Mouse (Mus musculus): Measurements from ENCODE around the gene Bax. TPM values are rescaled to one million over a fixed set of nuclear protein-coding genes. Genes with fewer than 3 reads are reported as not detected.

The Bax gene
- total and polyA plus RNA-seq, 3 experiments: 105 to 778 (median 205) TPM

- Histone ChIP-seq H3K79me2 (ENCODE audit: control insufficient read depth, insufficient read depth, low read length, poor library complexity) (no peaks in the 10 kb centered on the region), H3K4me3 (ENCODE audit: control insufficient read depth in 1 of 2, insufficient read depth in 1 of 2, low read depth in 2 of 2, low read length in 2 of 2) (no peak overlapping the region), H3K27ac (ENCODE audit: control insufficient read depth, low read depth, low read length) (no peak overlapping the region), H3K9ac (ENCODE audit: control insufficient read depth, low read depth, low read length, poor library complexity, severe bottlenecking) (no peak overlapping the region), H3K27me3 (ENCODE audit: control insufficient read depth in 1 of 2, insufficient read depth in 2 of 2, low read length in 2 of 2) (no peaks in the 10 kb centered on the region), H3K9me3 (replicated peaks; ENCODE audit: insufficient read depth, low read length) (no peaks in the 10 kb centered on the region), H3K4me1 (ENCODE audit: control insufficient read depth in 1 of 2, insufficient read depth in 2 of 2, low read length in 2 of 2) (no peaks in the 10 kb centered on the region), H3K36me3 (ENCODE audit: control insufficient read depth in 1 of 2, insufficient read depth in 2 of 2, low read length in 2 of 2) (no peaks in the 10 kb centered on the region; a peak in 1 of 4 replicates)
- TF ChIP-seq ETS1 (IDR thresholded peaks at IDR 0.05; ENCODE audit: low read depth, low read length) (no peak), ZC3H11A (IDR thresholded peaks at IDR 0.05; ENCODE audit: low read depth, low read length) (no peak), CHD1 (IDR thresholded peaks at IDR 0.05; ENCODE audit: low read depth, low read length) (no peak), USF1 (IDR thresholded peaks at IDR 0.05; ENCODE audit: low read depth, low read length) (no peak), CHD2 (IDR thresholded peaks at IDR 0.05; ENCODE audit: low read length) (no peak), SIN3A (IDR thresholded peaks at IDR 0.05; ENCODE audit: low read length) (no peak), ZMIZ1 (IDR thresholded peaks at IDR 0.05; ENCODE audit: low read depth, low read length) (no peak), RCOR1 (IDR thresholded peaks at IDR 0.05; ENCODE audit: low read depth, low read length) (no peak), GATA1 (IDR thresholded peaks at IDR 0.05; ENCODE audit: low read depth, low read length) (no peak), USF2 (IDR thresholded peaks at IDR 0.05; ENCODE audit: borderline replicate concordance in 1 of 2, insufficient read depth in 1 of 2, low read depth in 1 of 2, low read length in 2 of 2) (no peak), NRF1 (IDR thresholded peaks at IDR 0.05; ENCODE audit: insufficient read depth, low read depth, low read length, poor library complexity, severe bottlenecking) (no peak), ZKSCAN1 (IDR thresholded peaks at IDR 0.05; ENCODE audit: low read depth, low read length) (no peak), JUND (IDR thresholded peaks at IDR 0.05; ENCODE audit: low read depth, low read length) (no peak), POLR2AphosphoS2 (IDR thresholded peaks at IDR 0.05; ENCODE audit: low read length) (no peak), TCF12 (IDR thresholded peaks at IDR 0.05; ENCODE audit: low read depth, low read length) (no peak), KAT2A (conservative IDR thresholded peaks at IDR 0.05; ENCODE audit: low read depth, low read length) (no peak), POLR2AphosphoS5 (IDR thresholded peaks at IDR 0.05; ENCODE audit: borderline replicate concordance, low read depth, low read length) (no peak)
- DNase-seq (ENCODE audit: low read depth, low spot score): peak; percentile 27
Observed at GRCm38 (mm10) chr7:45419859-45420614, 46.7 kb downstream of the Bax start.

- Histone ChIP-seq H3K36me3 (ENCODE audit: control insufficient read depth in 1 of 2, insufficient read depth in 2 of 2, low read length in 2 of 2) (no peaks in the 10 kb centered on the region; a peak in 2 of 4 replicates), H3K27ac (ENCODE audit: control insufficient read depth, low read depth, low read length) (no peak overlapping the region), H3K79me2 (ENCODE audit: control insufficient read depth, insufficient read depth, low read length, poor library complexity) (no peaks in the 10 kb centered on the region; the same call in 1 of the 2 replicates), H3K27me3 (ENCODE audit: control insufficient read depth in 1 of 2, insufficient read depth in 2 of 2, low read length in 2 of 2) (no peaks in the 10 kb centered on the region), H3K9ac (ENCODE audit: control insufficient read depth, low read depth, low read length, poor library complexity, severe bottlenecking) (no peak overlapping the region), H3K4me3 (ENCODE audit: control insufficient read depth in 1 of 2, insufficient read depth in 1 of 2, low read depth in 2 of 2, low read length in 2 of 2) (no peak overlapping the region), H3K4me1 (ENCODE audit: control insufficient read depth in 1 of 2, insufficient read depth in 2 of 2, low read length in 2 of 2) (peaks cover 5 to 6% of the 10 kb centered on the region in 2 experiments; a peak in 2 of 4 replicates), H3K9me3 (replicated peaks; ENCODE audit: insufficient read depth, low read length) (no peaks in the 10 kb centered on the region)
- no peak for TF ChIP-seq RCOR1 (IDR thresholded peaks at IDR 0.05; ENCODE audit: low read depth, low read length)
- TF ChIP-seq POLR2AphosphoS2 (IDR thresholded peaks at IDR 0.05; ENCODE audit: low read length): no peak
- no peak for TF ChIP-seq POLR2AphosphoS5 (IDR thresholded peaks at IDR 0.05; ENCODE audit: borderline replicate concordance, low read depth, low read length)
- TF ChIP-seq MAFK (IDR thresholded peaks at IDR 0.05; ENCODE audit: borderline replicate concordance, low read depth, low read length): no peak
- TF ChIP-seq ZNF384 (IDR thresholded peaks at IDR 0.05; ENCODE audit: low read depth, low read length): no peak
- TF ChIP-seq SMC3 (IDR thresholded peaks at IDR 0.05; ENCODE audit: low read depth, low read length): no peak
- no peak for TF ChIP-seq GATA1 (IDR thresholded peaks at IDR 0.05; ENCODE audit: low read depth, low read length)
- TF ChIP-seq TCF12 (IDR thresholded peaks at IDR 0.05; ENCODE audit: low read depth, low read length): no peak
- TF ChIP-seq CTCF (IDR thresholded peaks at IDR 0.05 in 2 of 3, conservative IDR thresholded peaks at IDR 0.05 in 1 of 3; ENCODE audit: control insufficient read depth in 1 of 3, insufficient read depth in 1 of 3, low read depth in 2 of 3, low read length in 3 of 3, poor library complexity in 1 of 3, severe bottlenecking in 1 of 3): no peak
- no peak for TF ChIP-seq KAT2A (conservative IDR thresholded peaks at IDR 0.05; ENCODE audit: low read depth, low read length)
- TF ChIP-seq GABPA (IDR thresholded peaks at IDR 0.05; ENCODE audit: low read depth, low read length): no peak
- TF ChIP-seq UBTF (IDR thresholded peaks at IDR 0.05; ENCODE audit: borderline replicate concordance, insufficient read depth, low read depth, low read length): no peak
- no peak for TF ChIP-seq BHLHE40 (IDR thresholded peaks at IDR 0.05; ENCODE audit: borderline replicate concordance, low read depth, low read length)
- no peak for TF ChIP-seq ZMIZ1 (IDR thresholded peaks at IDR 0.05; ENCODE audit: low read depth, low read length)
- no peak for DNase-seq (ENCODE audit: low read depth, low spot score)
Observed at GRCm38 (mm10) chr7:45417962-45418492, 48.7 kb downstream of the Bax start.
